Mouse (Mus musculus) retina, postnatal 1 day (tissue): ENCODE data around the gene Gm11011.
A peak's percentile ranks its signal among the peaks of the same experiment; 100 is the strongest.

ENCODE experiments used
- DNase-seq: peaks from one replicate; pipeline ENCODE4 v3.0.0-alpha.2; 2012

Gm11011 gene

DNA sequence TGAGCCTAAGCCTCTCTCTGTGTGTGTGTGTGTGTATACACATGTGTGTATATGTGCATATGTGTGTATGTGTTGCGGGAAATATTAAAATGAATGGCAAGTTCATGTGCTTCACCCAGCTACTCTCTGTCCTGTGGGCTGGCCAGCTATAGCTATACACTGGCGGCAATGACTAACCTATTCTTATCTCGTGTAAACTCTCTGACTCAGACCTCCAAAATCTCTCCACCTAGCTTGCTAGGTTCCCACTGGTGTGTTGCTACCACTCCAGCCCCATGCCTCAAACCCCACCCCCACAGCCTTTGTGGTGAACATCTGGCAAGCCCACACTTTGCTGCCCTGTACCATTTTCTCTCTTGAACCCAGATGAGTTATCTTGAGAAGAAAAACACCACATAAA lies 857 bp downstream of the Gm11011 start:
- no peak for DNase-seq

DNA sequence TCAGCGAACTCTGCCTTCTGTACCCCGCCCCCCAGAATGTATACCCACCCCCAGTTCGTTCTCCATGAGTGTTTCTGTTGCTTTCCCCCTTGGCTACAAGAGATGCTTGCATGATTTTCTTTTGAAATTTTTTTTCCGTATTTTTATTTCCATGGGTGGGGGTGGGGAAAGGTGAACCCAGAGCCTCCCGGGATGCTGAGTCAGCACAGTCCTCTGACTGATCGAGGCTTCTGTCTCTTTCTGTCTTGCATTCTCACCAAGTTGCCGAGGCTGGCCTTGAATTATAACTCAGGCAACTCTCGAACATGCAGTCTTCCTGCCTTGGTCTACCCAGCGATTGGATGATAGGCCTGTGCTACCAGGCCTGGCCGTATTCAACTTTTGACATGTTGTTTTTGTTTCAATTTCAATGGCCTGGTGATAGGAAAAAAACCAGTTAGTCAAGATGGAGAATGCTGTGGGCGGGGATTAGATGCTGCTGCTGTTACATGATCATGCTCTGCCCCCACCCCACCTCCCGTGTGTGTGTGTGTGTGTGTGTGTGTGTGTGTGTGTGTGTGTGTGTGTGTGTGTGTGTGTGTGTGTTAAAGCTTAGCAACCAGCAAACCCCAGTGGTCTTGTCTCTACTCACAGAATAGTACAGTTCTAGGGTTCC lies 1.8 kb downstream of the Gm11011 start:
- no peak for DNase-seq

- DNase-seq, result peak; percentile 22
Measured at GRCm38 (mm10) chr2:169584745-169585456, 2.6 kb downstream of the Gm11011 start.

DNA sequence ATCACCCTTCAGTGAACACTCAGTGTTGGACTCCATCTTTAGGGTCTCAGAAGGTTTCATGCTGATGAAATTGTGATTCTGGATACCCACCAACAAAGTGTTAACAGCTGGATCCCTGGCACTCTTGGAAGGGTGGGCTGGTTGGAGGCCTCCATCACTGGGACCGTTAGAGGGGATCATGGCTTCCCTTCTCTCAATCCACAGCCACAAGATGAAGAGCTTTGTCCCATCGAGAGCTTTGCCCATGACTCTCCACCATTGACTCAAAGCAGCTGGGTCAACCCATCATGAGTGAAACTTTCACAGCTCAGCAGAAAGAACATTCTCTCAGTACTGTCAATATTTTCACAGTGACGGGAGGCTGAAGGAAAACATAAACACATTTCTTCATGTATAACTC lies 4.1 kb downstream of the Gm11011 start:
- no peak for DNase-seq

DNA sequence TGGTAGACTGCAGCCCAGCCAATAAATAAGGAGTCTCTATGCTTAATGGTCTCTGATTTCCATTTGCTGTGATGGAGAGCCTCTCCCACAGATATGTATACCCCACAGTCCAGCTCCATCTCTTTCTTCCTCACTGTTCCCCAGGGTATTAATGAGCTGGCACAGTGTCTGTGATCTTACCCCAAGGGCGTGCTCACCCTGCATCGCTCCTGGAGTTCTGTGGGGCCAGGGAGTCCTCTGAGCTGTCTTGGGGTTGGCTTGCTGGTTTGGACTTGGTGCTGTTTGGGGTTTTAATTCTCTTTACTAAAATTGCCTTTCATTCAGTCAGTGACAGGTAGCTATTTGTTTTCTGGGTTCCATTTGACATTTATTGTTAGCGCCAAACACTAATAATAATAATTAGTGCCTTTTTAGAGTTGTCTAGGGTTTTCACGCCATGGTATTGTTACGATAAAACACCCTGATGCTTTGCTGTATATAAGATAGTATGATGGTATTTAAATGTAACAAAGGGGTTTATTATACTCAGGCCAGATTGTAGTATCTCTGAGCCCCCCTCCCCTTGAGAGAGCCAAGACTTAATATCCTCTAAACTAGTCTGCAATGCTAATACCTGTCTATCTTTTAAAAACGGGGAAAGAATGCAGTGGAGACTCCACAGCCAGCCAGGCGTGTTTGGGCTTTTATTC lies 9.9 kb downstream of the Gm11011 start:
- DNase-seq, result no peak

DNA sequence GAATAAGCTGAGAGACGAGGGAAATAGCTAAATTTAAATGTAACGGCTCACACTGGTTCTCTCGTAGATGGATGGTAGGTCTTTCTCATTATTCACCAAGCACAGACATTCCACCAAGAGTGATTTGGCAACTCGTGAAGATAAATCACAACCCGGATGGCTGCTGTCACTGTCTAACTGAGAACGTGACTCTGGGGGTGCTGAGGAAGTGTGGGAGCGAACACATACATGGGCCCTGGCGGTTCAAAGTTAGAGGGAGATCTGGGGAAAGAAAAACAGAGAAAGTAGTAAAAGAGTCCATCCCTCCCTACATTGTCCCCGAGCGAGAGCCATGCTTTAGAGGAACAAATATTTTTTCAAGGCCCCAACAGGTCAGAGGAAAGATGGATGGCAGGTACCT lies 17.5 kb downstream of the Gm11011 start:
- no peak for DNase-seq

- no peak for DNase-seq
Measured at GRCm38 (mm10) chr2:169566159-169566558, 21.4 kb downstream of the Gm11011 start.

DNA sequence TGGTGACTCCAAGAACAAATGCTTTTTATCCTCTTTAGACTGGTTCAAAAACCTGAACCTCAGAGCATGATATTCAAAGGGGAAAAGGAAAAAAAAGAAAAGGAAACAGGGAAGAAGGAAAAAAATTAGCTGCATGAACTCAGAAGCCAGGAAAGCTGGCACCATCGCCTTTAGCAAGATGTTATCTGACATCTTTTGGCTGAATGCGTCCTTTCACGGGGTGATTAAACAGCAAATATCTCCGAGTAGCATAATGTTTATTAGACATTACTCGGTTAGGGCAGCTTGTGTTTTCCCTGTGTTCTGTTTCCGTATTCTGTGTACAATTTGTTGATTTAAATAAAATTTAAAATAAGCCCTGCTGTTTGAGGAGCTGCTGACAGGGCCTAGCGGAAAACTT lies 21.8 kb downstream of the Gm11011 start:
- no peak for DNase-seq

- DNase-seq, result no peak
Measured at GRCm38 (mm10) chr2:169545674-169546073, 41.9 kb downstream of the Gm11011 start.

DNA sequence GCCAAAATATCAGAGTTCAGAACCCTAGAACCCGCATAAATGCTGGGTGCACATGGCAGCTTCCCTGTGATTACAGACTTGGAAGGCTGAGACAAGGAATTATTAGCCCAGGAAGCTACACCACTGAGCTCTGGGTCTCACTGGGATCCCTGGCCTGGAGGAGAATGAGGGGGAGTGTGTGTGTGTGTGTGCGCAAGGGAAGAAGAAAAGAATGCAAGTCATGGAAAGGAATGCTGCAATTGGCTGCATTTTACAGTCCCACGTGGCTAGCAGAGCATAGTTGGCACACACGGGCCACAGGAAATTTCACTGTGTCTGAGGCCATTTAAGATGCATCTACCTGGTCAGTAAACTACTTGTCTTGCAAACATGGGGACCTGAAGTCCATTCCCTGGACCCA lies 48.6 kb downstream of the Gm11011 start:
- DNase-seq, result no peak
